Mouse (Mus musculus) heart, postnatal 14 days (tissue): ENCODE data around the gene Ufl1. TPM values are rescaled to one million over a fixed set of nuclear protein-coding genes. Genes with fewer than 3 reads are reported as not detected.

Source experiments
- total RNA-seq, 2 experiments: library from RNA; stranded (reverse); gene quantifications; 2 replicates each; pipeline ENCODE4 v1.2.3; 2021

The Ufl1 gene
- total RNA-seq, 2 experiments from 2014 or later: 27.7 to 30.2 TPM

Other genes with a start within 250 kb of the Ufl1 start
- 1 to 10 TPM in 1 of 2 experiments, under 1 TPM in 1; 0.39 to 1.0 TPM for gene Fhl5, start 38.9 kb downstream of the Ufl1 start, total RNA-seq